Mouse (Mus musculus): ENCODE data around the gene Abca2. TPM values are rescaled to one million over a fixed set of nuclear protein-coding genes. Genes with fewer than 3 reads are reported as not detected.

The Abca2 gene
- polyA plus RNA-seq, 1 experiment from 2014 or later = 5.4 TPM

DNA sequence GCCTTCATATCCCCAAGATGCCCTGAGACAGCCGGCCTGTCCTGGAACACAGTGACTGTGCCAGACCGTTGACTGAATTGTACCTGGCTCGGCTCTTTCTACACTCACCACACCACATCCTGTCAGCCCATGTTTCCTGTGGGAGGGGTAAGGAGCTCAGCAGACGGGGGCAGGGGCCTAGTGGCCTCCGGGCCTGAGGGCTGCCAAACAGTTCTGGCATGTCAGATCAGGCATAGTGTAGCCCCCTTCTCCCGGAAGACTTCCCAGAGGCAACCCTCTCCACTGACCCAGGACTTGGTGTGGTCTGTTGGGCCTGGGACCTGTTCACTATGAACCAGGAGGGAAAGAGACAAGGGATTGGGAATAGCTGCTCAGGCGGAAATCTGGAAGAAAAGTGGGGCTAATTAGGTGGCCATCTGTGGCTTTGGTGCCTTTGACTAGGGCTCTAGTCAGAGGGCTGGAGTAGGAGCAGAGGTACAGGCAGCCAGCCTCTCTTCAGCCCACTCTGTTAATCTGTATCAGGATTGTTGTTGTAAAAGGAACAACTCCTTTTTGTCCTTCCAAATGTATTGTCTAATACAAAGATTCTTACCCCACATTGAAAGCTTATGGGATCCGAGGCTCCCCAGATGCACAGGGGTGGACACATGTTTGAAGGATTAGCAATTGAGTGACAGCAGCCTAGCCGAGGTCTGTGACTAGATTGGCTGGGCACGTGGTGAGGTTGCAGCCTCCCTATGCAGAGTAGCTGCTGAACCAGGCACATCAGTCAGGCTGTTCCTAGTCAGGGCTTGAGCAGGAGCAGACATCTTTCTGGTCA lies 37.5 kb downstream of the Abca2 start:
- Histone ChIP-seq H3K27ac (ENCODE audit: low read length) (no peak overlapping the region), H3K9me3 (ENCODE audit: control insufficient read depth, low read length) (no peaks in the 10 kb centered on the region), H3K9ac (ENCODE audit: low read length) (no peak overlapping the region), H3K27me3 (ENCODE audit: control insufficient read depth, insufficient read depth, low read depth, low read length) (no peaks in the 10 kb centered on the region), H3K4me3 (ENCODE audit: low read length) (no peak overlapping the region), H3K4me1 (replicated peaks; ENCODE audit: control insufficient read depth, insufficient read depth, low read length) (peaks cover 14% of the 10 kb centered on the region), H3K4me2 (ENCODE audit: low read depth, low read length) (no peak overlapping the region), H3K36me3 (ENCODE audit: control insufficient read depth, insufficient read depth, low read length) (no peaks in the 10 kb centered on the region)
- no peak for ATAC-seq (ENCODE audit: low read depth)
- whole genome bisulfite sequencing = 41% methylated on average over 10 of the region's 10 CpGs

GRCm38 (mm10) chr2:25467606-25468303 lies 39.3 kb downstream of the Abca2 start:
- no peak overlapping the region for H3K4me2 ChIP-seq (ENCODE audit: low read depth, low read length)
- 65% methylated on average over 14 of the region's 14 CpGs for WGBS
- no peak for ATAC-seq (ENCODE audit: low read depth)
- H3K36me3 ChIP-seq (ENCODE audit: control insufficient read depth, insufficient read depth, low read length) = no peaks in the 10 kb centered on the region
- H3K9ac ChIP-seq (ENCODE audit: low read length) = no peak overlapping the region
- no peak overlapping the region for H3K27ac ChIP-seq (ENCODE audit: low read length)
- H3K4me3 ChIP-seq (ENCODE audit: low read length) = no peak overlapping the region
- H3K4me1 ChIP-seq (replicated peaks; ENCODE audit: control insufficient read depth, insufficient read depth, low read length) = peaks cover 8% of the 10 kb centered on the region; the same call in 1 of the 2 replicates
- H3K27me3 ChIP-seq (ENCODE audit: control insufficient read depth, insufficient read depth, low read depth, low read length) = no peaks in the 10 kb centered on the region
- no peaks in the 10 kb centered on the region for H3K9me3 ChIP-seq (ENCODE audit: control insufficient read depth, low read length)

DNA sequence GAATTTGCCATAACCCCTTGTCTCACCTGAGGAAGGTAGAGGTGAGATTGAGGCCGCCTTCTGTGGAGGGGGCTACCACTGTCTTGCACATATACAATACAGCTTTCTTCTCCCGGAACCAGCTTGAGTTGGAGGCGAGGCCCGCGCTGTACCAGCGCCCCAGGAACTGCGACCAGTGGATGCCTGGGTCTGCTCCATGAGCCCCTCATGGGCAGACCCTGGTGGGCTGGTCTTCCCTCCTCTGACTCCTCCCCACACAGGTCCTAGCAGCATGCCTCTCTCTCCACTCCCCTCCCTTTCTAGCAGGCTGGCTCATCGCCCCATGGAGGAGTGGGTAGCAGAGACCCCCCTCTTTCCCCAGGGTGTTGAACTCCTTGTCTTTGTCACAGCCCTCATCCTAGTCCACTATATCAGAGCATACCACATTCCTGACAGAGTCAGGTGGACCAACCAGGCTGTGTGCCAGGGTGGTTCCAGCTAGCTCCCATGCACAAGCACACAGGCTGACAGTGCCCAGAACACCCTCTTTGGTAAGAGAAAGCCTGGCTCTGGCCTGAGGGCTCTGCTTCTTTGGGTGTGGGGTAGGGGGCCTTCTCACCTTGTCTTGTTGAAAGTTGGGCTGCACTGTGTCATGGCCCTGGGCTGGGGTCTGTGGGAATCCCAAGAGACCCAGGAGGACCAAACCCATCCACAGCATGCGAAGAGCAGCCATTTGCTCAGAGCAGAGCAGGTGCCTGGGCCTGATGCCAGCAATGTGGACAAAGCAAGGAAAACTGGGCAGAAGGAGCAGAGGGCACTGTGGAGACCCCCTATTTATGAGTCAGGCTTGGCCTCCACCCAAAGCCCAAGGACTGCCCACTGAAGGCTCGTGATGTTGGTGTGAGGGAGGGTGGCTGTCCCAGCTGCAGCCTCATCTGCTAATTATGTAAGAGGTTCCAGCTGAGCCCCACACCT lies 40.7 kb downstream of the Abca2 start:
- 60% methylated on average over 10 of the region's 10 CpGs for WGBS
- ATAC-seq (ENCODE audit: low read depth) = peak; percentile 77

DNA sequence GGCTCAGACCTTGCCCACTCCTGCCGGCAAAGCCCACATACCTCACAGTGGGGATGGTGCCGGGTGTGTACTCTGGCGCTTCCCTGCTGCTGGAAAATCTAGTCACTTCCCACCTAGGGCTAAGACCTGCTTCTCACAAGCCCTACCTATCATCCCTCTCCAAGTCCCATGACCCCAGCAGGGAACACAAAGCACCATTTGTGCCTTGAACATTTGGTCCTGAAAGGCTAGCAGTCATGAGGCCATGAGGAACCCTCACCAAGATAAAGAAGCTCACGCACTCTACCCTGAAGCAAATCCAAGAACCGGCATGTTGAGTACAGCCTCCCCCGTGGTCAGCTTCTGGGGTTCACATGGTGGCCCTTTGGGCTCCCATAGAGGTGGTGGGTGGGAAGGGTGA lies 41.5 kb downstream of the Abca2 start, which contains the start of gene Ptgds:
TSS of gene Ptgds (minus strand) at position 78 of the 400 bp plus-strand sequence.
- Histone ChIP-seq H3K9me3 (ENCODE audit: control insufficient read depth, low read length) (no peaks in the 10 kb centered on the region), H3K4me2 (ENCODE audit: low read depth, low read length) (no peak within 1 kb of the TSS), H3K27me3 (ENCODE audit: control insufficient read depth, insufficient read depth, low read depth, low read length) (no peaks in the 10 kb centered on the region), H3K9ac (ENCODE audit: low read length) (no peak within 1 kb of the TSS), H3K36me3 (ENCODE audit: control insufficient read depth, insufficient read depth, low read length) (no peaks in the 10 kb centered on the region), H3K4me3 (ENCODE audit: low read length) (no peak within 1 kb of the TSS), H3K4me1 (replicated peaks; ENCODE audit: control insufficient read depth, insufficient read depth, low read length) (peaks cover 8% of the 10 kb centered on the region; the same call in 1 of the 2 replicates), H3K27ac (ENCODE audit: low read length) (peak within 1 kb of the TSS; percentile 55)
- ATAC-seq (ENCODE audit: low read depth) = no peak
- WGBS = 40% methylated on average over 6 of the region's 6 CpGs

More for the DNA sequence above, 40.7 kb downstream of the Abca2 start:
- H3K9me3 ChIP-seq (ENCODE audit: control insufficient read depth, low read length) = no peaks in the 10 kb centered on the region
- H3K4me1 ChIP-seq (replicated peaks; ENCODE audit: control insufficient read depth, insufficient read depth, low read length) = peaks cover 8% of the 10 kb centered on the region; the same call in 1 of the 2 replicates
- H3K27me3 ChIP-seq (ENCODE audit: control insufficient read depth, insufficient read depth, low read depth, low read length) = no peaks in the 10 kb centered on the region
- no peak overlapping the region for H3K9ac ChIP-seq (ENCODE audit: low read length)
- no peak overlapping the region for H3K4me2 ChIP-seq (ENCODE audit: low read depth, low read length)
- H3K4me3 ChIP-seq (ENCODE audit: low read length) = no peak overlapping the region
- H3K36me3 ChIP-seq (ENCODE audit: control insufficient read depth, insufficient read depth, low read length) = no peaks in the 10 kb centered on the region
- peak overlapping the region; percentile 55 for H3K27ac ChIP-seq (ENCODE audit: low read length)

DNA sequence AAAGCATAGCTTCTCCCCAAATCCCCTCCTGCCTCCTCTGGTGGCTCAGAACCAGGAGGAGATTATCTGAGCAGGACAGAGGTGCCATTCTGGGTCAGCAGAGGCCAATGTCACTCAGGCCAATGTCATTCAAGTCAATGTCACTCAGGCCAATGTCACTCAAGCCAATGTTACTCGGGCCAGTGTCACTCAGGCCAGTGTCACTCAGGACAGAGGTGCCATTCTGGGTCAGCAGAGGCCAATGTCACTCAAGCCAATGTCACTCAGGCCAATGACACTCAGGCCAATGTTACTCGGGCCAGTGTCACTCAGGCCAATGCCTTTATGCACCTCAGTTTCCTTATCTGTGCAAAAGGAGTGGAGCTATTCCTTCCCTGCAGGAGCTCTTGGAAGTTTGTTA lies 44.0 kb downstream of the Abca2 start:
- no peak overlapping the region for H3K9ac ChIP-seq (ENCODE audit: low read length)
- no peaks in the 10 kb centered on the region for H3K36me3 ChIP-seq (ENCODE audit: control insufficient read depth, insufficient read depth, low read length)
- no peak overlapping the region for H3K27ac ChIP-seq (ENCODE audit: low read length)
- 73% methylated on average over 2 of the region's 2 CpGs for WGBS
- H3K4me1 ChIP-seq (replicated peaks; ENCODE audit: control insufficient read depth, insufficient read depth, low read length) = peaks cover 8% of the 10 kb centered on the region; the same call in 1 of the 2 replicates
- H3K4me2 ChIP-seq (ENCODE audit: low read depth, low read length) = no peak overlapping the region
- no peak for ATAC-seq (ENCODE audit: low read depth)
- H3K27me3 ChIP-seq (ENCODE audit: control insufficient read depth, insufficient read depth, low read depth, low read length) = no peaks in the 10 kb centered on the region
- H3K9me3 ChIP-seq (ENCODE audit: control insufficient read depth, low read length) = no peaks in the 10 kb centered on the region
- H3K4me3 ChIP-seq (ENCODE audit: low read length) = no peak overlapping the region

DNA sequence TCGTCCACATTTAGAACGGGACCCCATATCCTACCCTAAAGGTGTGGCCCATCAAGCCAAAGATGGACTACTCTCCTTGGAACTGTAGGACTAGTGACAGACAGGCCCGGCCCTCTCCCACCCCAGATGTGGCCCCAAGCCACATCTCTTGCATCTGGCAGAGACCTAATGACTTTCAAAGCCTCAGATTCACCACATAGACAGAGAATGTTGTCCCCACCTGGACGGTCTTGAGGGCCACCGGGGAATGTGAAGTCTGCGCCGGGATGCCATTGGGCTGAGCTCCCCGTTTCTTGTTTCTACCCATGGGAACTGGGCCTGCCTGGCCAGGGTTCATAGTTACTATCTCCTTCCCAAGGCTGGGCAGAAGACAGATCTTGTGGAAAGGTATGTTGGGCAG lies 49.0 kb downstream of the Abca2 start:
- Histone ChIP-seq H3K9ac (ENCODE audit: low read length) (no peak overlapping the region), H3K4me3 (ENCODE audit: low read length) (no peak overlapping the region), H3K4me2 (ENCODE audit: low read depth, low read length) (no peak overlapping the region), H3K27me3 (ENCODE audit: control insufficient read depth, insufficient read depth, low read depth, low read length) (no peaks in the 10 kb centered on the region), H3K4me1 (replicated peaks; ENCODE audit: control insufficient read depth, insufficient read depth, low read length) (no peaks in the 10 kb centered on the region), H3K9me3 (ENCODE audit: control insufficient read depth, low read length) (no peaks in the 10 kb centered on the region), H3K36me3 (ENCODE audit: control insufficient read depth, insufficient read depth, low read length) (no peaks in the 10 kb centered on the region), H3K27ac (ENCODE audit: low read length) (no peak overlapping the region)
- no peak for ATAC-seq (ENCODE audit: low read depth)
- WGBS = 76% methylated on average over 8 of the region's 8 CpGs

- H3K4me1 ChIP-seq (replicated peaks; ENCODE audit: control insufficient read depth, insufficient read depth, low read length) = no peaks in the 10 kb centered on the region
- no peak for ATAC-seq (ENCODE audit: low read depth)
- H3K36me3 ChIP-seq (ENCODE audit: control insufficient read depth, insufficient read depth, low read length) = no peaks in the 10 kb centered on the region
- no peaks in the 10 kb centered on the region for H3K9me3 ChIP-seq (ENCODE audit: control insufficient read depth, low read length)
- no peak overlapping the region for H3K4me3 ChIP-seq (ENCODE audit: low read length)
- H3K4me2 ChIP-seq (ENCODE audit: low read depth, low read length) = no peak overlapping the region
- 76% methylated on average over 3 of the region's 3 CpGs for WGBS
- no peak overlapping the region for H3K9ac ChIP-seq (ENCODE audit: low read length)
- no peak overlapping the region for H3K27ac ChIP-seq (ENCODE audit: low read length)
- no peaks in the 10 kb centered on the region for H3K27me3 ChIP-seq (ENCODE audit: control insufficient read depth, insufficient read depth, low read depth, low read length)
Observed at GRCm38 (mm10) chr2:25477967-25478675, 49.6 kb downstream of the Abca2 start.

DNA sequence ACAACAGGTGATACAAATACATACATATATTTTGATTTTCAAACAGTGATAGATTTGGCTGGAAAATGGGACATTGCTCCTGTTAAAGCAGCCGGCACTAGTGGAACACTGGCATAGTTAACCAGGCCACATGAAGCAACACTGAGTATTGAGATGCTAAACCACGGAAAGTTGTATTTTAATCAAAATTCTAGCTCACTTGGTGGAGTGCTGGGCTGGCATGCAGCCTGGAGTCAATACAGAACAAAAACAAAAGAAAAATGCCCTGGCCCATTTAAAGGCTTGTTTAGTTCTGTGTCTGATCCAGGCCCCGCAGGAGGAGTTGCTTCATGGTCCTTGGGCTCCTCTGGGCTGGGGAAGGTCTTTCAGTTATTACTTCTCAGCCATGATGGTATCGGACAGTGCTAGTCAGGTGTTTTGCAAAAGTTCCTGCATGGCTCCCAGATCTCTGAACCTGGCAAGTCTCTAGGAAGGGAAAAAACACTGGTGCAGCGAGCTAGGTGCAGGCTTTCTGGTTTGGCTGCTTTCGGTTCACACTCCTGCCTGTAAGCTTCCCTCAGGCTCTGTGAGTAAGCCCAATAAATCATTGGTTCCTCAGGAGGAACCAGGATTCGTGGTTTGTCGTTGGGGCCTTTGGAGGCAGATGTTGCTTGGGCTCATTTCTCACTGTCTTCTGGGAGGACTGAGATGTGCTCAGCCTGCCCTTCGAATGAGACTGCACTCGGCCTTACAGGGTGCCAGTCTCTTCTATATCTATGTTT lies 51.2 kb downstream of the Abca2 start:
- WGBS = 64% methylated on average over 10 of the region's 10 CpGs
- H3K27ac ChIP-seq (ENCODE audit: low read length) = no peak overlapping the region

More for the DNA sequence above, 51.2 kb downstream of the Abca2 start:
- H3K4me1 ChIP-seq (replicated peaks; ENCODE audit: control insufficient read depth, insufficient read depth, low read length) = no peaks in the 10 kb centered on the region
- H3K27me3 ChIP-seq (ENCODE audit: control insufficient read depth, insufficient read depth, low read depth, low read length) = no peaks in the 10 kb centered on the region
- H3K36me3 ChIP-seq (ENCODE audit: control insufficient read depth, insufficient read depth, low read length) = no peaks in the 10 kb centered on the region
- no peak overlapping the region for H3K9ac ChIP-seq (ENCODE audit: low read length)
- no peak for ATAC-seq (ENCODE audit: low read depth)
- no peak overlapping the region for H3K4me2 ChIP-seq (ENCODE audit: low read depth, low read length)
- no peak overlapping the region for H3K4me3 ChIP-seq (ENCODE audit: low read length)
- no peaks in the 10 kb centered on the region for H3K9me3 ChIP-seq (ENCODE audit: control insufficient read depth, low read length)
